Mouse (Mus musculus) liver, embryonic 16.5 days (tissue): ENCODE results near the gene Dag1. TPM values are rescaled to one million over a fixed set of nuclear protein-coding genes. Genes with fewer than 3 reads are reported as not detected.

Experiments used
- ATAC-seq: fragments of 200-750 bp; cut with Nextera tagmentation; 2 replicates; pipeline ENCODE4 v1.8.0; 2017; ENCODE audit warnings: low read depth, mild to moderate bottlenecking, moderate number of reproducible peaks, moderate library complexity
- H3K27ac ChIP-seq: fragments of 300-500 bp; sonication (generic); 2 replicates; pipeline ENCODE4 v1.5.1; 2014; ENCODE audit warnings: mild to moderate bottlenecking, low read length
- H3K27me3 ChIP-seq: fragments of 300-500 bp; sonication (generic); 2 replicates; pipeline ENCODE4 v1.6.1; 2014; ENCODE audit warnings: low read depth, low read length, mixed read lengths; ENCODE audit not compliant: control insufficient read depth, insufficient read depth
- H3K36me3 ChIP-seq: fragments of 300-500 bp; sonication (generic); 2 replicates; pipeline ENCODE4 v1.6.1; 2014; ENCODE audit warnings: mild to moderate bottlenecking; ENCODE audit not compliant: control insufficient read depth, insufficient read depth
- H3K4me1 ChIP-seq: fragments of 300-500 bp; sonication (generic); 2 replicates; pipeline ENCODE4 v1.6.1; 2014; ENCODE audit warnings: low read depth, low read length, mixed read lengths; ENCODE audit not compliant: control insufficient read depth
- H3K4me2 ChIP-seq: fragments of 300-500 bp; sonication (generic); 2 replicates; pipeline ENCODE4 v1.6.1; 2014; ENCODE audit warnings: low read depth, low read length, mixed read lengths
- H3K4me3 ChIP-seq: fragments of 300-500 bp; sonication (generic); 2 replicates; pipeline ENCODE4 v1.5.1; 2014; ENCODE audit warnings: low read depth, mild to moderate bottlenecking, low read length
- H3K9ac ChIP-seq: fragments of 300-500 bp; sonication (generic); 2 replicates; pipeline ENCODE4 v1.6.1; 2014; ENCODE audit warnings: low read depth, low read length
- H3K9me3 ChIP-seq: fragments of 300-500 bp; sonication (generic); replicated peaks from 2 replicates; pipeline ENCODE4 v1.6.1; 2016; ENCODE audit warnings: low read length; ENCODE audit not compliant: control insufficient read depth
- WGBS: fragments of 180-500 bp; shearing (Covaris S2); extraction: QIAGEN DNeasy Blood & Tissue Kit; methylation state at CpG from one replicate; pipeline ENCODE4 v1.1.7; 2014; ENCODE audit not compliant: insufficient replicate concordance; 5-methylcytosine and 5-hydroxymethylcytosine counted together
- polyA plus RNA-seq: library from polyadenylated mRNA; unstranded; fragments of >200 nt; fragmentation: Nextera tagmentation; extraction: Ambion mirVana; gene quantifications from 2 replicates; pipeline ENCODE4 v1.2.1, GENCODE M21; 2015

Gene Dag1
- polyA plus RNA-seq, 1 experiment from 2014 or later: 20.4 TPM

GRCm38 (mm10) chr9:108188511-108188910 lies 75.2 kb downstream of the Dag1 start:
- Histone ChIP-seq H3K4me2 (no peak overlapping the region), H3K4me1 (no peaks in the 10 kb centered on the region; the same call in 1 of the 2 replicates), H3K27me3 (peaks cover 38% of the 10 kb centered on the region), H3K4me3 (no peak overlapping the region), H3K36me3 (no peaks in the 10 kb centered on the region), H3K9me3 (no peaks in the 10 kb centered on the region), H3K27ac (no peak overlapping the region), H3K9ac (no peak overlapping the region)
- WGBS: 56% methylated on average over 8 of the region's 8 CpGs
- ATAC-seq: no peak

- H3K4me1 ChIP-seq: no peaks in the 10 kb centered on the region; the same call in 1 of the 2 replicates
- no peak overlapping the region for H3K4me3 ChIP-seq
- H3K9ac ChIP-seq: no peak overlapping the region
- H3K36me3 ChIP-seq: no peaks in the 10 kb centered on the region
- WGBS: 27% methylated on average over 6 of the region's 6 CpGs
- no peaks in the 10 kb centered on the region for H3K9me3 ChIP-seq
- no peak overlapping the region for H3K4me2 ChIP-seq
- ATAC-seq: no peak
- H3K27ac ChIP-seq: no peak overlapping the region
- H3K27me3 ChIP-seq: peaks cover 38% of the 10 kb centered on the region
These were observed 76.1 kb downstream of the Dag1 start for GRCm38 (mm10) chr9:108187616-108188015.

- Histone ChIP-seq H3K4me2 (no peak overlapping the region), H3K4me3 (no peak overlapping the region), H3K27me3 (peaks cover 30% of the 10 kb centered on the region), H3K36me3 (no peaks in the 10 kb centered on the region), H3K4me1 (no peaks in the 10 kb centered on the region; the same call in 1 of the 2 replicates), H3K9me3 (no peaks in the 10 kb centered on the region), H3K9ac (no peak overlapping the region), H3K27ac (no peak overlapping the region)
- WGBS: 45% methylated on average over 8 of the region's 8 CpGs
- ATAC-seq: no peak
These were observed 78.0 kb downstream of the Dag1 start for GRCm38 (mm10) chr9:108185786-108186185.

- no peak overlapping the region for H3K27ac ChIP-seq
- no peak overlapping the region for H3K4me2 ChIP-seq
- no peak overlapping the region for H3K4me3 ChIP-seq
- WGBS: 77% methylated on average over 19 of the region's 19 CpGs
- no peak overlapping the region for H3K9ac ChIP-seq
- H3K27me3 ChIP-seq: peaks cover 8% of the 10 kb centered on the region
- no peaks in the 10 kb centered on the region for H3K4me1 ChIP-seq
- H3K36me3 ChIP-seq: no peaks in the 10 kb centered on the region
- ATAC-seq: no peak
- H3K9me3 ChIP-seq: no peaks in the 10 kb centered on the region
These were observed 80.2 kb downstream of the Dag1 start for GRCm38 (mm10) chr9:108183531-108183994.

- Histone ChIP-seq H3K27me3 (peaks cover 4% of the 10 kb centered on the region; the same call in 1 of the 2 replicates), H3K9ac (no peak overlapping the region), H3K27ac (no peak overlapping the region), H3K36me3 (no peaks in the 10 kb centered on the region), H3K4me2 (no peak overlapping the region), H3K4me3 (no peak overlapping the region), H3K4me1 (no peaks in the 10 kb centered on the region), H3K9me3 (no peaks in the 10 kb centered on the region)
- no peak for ATAC-seq
- 60% methylated on average over 11 of the region's 11 CpGs for WGBS
These were observed 80.8 kb downstream of the Dag1 start for GRCm38 (mm10) chr9:108182806-108183506.

- Histone ChIP-seq H3K4me1 (no peaks in the 10 kb centered on the region), H3K36me3 (no peaks in the 10 kb centered on the region), H3K9me3 (no peaks in the 10 kb centered on the region), H3K4me3 (no peak overlapping the region), H3K27ac (no peak overlapping the region), H3K4me2 (no peak overlapping the region), H3K27me3 (no peaks in the 10 kb centered on the region), H3K9ac (no peak overlapping the region)
- 45% methylated on average over 5 of the region's 5 CpGs for WGBS
- ATAC-seq: no peak
These were observed 85.4 kb downstream of the Dag1 start for GRCm38 (mm10) chr9:108178391-108178790.

- Histone ChIP-seq H3K9ac (no peak overlapping the region), H3K27ac (no peak overlapping the region), H3K27me3 (no peaks in the 10 kb centered on the region), H3K4me1 (no peaks in the 10 kb centered on the region), H3K36me3 (no peaks in the 10 kb centered on the region), H3K4me2 (no peak overlapping the region), H3K4me3 (no peak overlapping the region), H3K9me3 (no peaks in the 10 kb centered on the region)
- 57% methylated on average over 19 of the region's 19 CpGs for WGBS
- ATAC-seq: no peak
These were observed 88.5 kb downstream of the Dag1 start for GRCm38 (mm10) chr9:108175116-108175838.

- no peaks in the 10 kb centered on the region for H3K4me1 ChIP-seq
- no peak overlapping the region for H3K4me3 ChIP-seq
- H3K4me2 ChIP-seq: no peak overlapping the region
- no peaks in the 10 kb centered on the region for H3K27me3 ChIP-seq
- H3K27ac ChIP-seq: no peak overlapping the region
- WGBS: 61% methylated on average over 5 of the region's 5 CpGs
- ATAC-seq: no peak
- no peak overlapping the region for H3K9ac ChIP-seq
- H3K9me3 ChIP-seq: no peaks in the 10 kb centered on the region
- H3K36me3 ChIP-seq: no peaks in the 10 kb centered on the region
These were observed 90.9 kb downstream of the Dag1 start for GRCm38 (mm10) chr9:108172777-108173350.

GRCm38 (mm10) chr9:108169751-108170150 lies 94.0 kb downstream of the Dag1 start:
- Histone ChIP-seq H3K27ac (no peak overlapping the region), H3K27me3 (no peaks in the 10 kb centered on the region), H3K4me3 (no peak overlapping the region), H3K9ac (no peak overlapping the region), H3K36me3 (no peaks in the 10 kb centered on the region), H3K4me2 (no peak overlapping the region), H3K4me1 (no peaks in the 10 kb centered on the region), H3K9me3 (no peaks in the 10 kb centered on the region)
- 73% methylated on average over 10 of the region's 10 CpGs for WGBS
- no peak for ATAC-seq
